Mouse (Mus musculus) testis, adult 2 months (tissue): Measurements from ENCODE around the gene B4galnt1.

Experiments used
- CTCF ChIP-seq: fragments of 200-500 bp; IDR thresholded peaks from 2 replicates; pipeline ENCODE4 v1.5.1; 2012; ENCODE audit warnings: low read depth, mild to moderate bottlenecking, inconsistent platforms, low read length, moderate library complexity; ENCODE audit not compliant: control insufficient read depth, insufficient read depth, insufficient replicate concordance
- POLR2A ChIP-seq: fragments of 200-500 bp; IDR thresholded peaks from 2 replicates; pipeline ENCODE4 v1.6.1; 2012; ENCODE audit warnings: low read depth, mild to moderate bottlenecking, inconsistent platforms, low read length, moderate library complexity; ENCODE audit not compliant: control insufficient read depth

GRCm38 (mm10) chr10:127126579-127126978 lies 38.4 kb upstream of the B4galnt1 start:
- no peak for TF ChIP-seq CTCF
- TF ChIP-seq POLR2A, result no peak
